Mouse (Mus musculus): ENCODE results near the gene Notch1.

The Notch1 gene

GRCm38 (mm10) chr2:26516275-26516674, at the start of gene Notch1:
Gene Notch1 (minus strand): TSS chr2:26516663.
- DNase-seq (ENCODE audit: low spot score), result no peak

- no peak for DNase-seq (ENCODE audit: low spot score)
These were observed 49.8 kb upstream of the Notch1 start for GRCm38 (mm10) chr2:26566221-26566620.

GRCm38 (mm10) chr2:26561351-26562016, 45.0 kb upstream of the Notch1 start:
- DNase-seq (ENCODE audit: low spot score), result no peak

- no peak for DNase-seq (ENCODE audit: low spot score)
These were observed 44.0 kb upstream of the Notch1 start for GRCm38 (mm10) chr2:26560506-26560905.

GRCm38 (mm10) chr2:26556535-26556993, 40.1 kb upstream of the Notch1 start:
- no peak for DNase-seq (ENCODE audit: low spot score)

GRCm38 (mm10) chr2:26555076-26555475, 38.6 kb upstream of the Notch1 start:
- DNase-seq (ENCODE audit: low spot score), result no peak

GRCm38 (mm10) chr2:26553904-26554303, 37.4 kb upstream of the Notch1 start:
- no peak for DNase-seq (ENCODE audit: low spot score)

GRCm38 (mm10) chr2:26552066-26552465, 35.6 kb upstream of the Notch1 start:
- DNase-seq (ENCODE audit: low spot score), result no peak

GRCm38 (mm10) chr2:26551446-26551845, 35.0 kb upstream of the Notch1 start:
- no peak for DNase-seq (ENCODE audit: low spot score)

GRCm38 (mm10) chr2:26550777-26551176, 34.3 kb upstream of the Notch1 start:
- DNase-seq (ENCODE audit: low spot score), result no peak

GRCm38 (mm10) chr2:26550205-26550604, 33.7 kb upstream of the Notch1 start:
- no peak for DNase-seq (ENCODE audit: low spot score)

GRCm38 (mm10) chr2:26549801-26550200, 33.3 kb upstream of the Notch1 start:
- no peak for DNase-seq (ENCODE audit: low spot score)

GRCm38 (mm10) chr2:26547481-26547880, 31.0 kb upstream of the Notch1 start:
- DNase-seq (ENCODE audit: low spot score), result no peak

GRCm38 (mm10) chr2:26544265-26544664, 27.8 kb upstream of the Notch1 start:
- no peak for DNase-seq (ENCODE audit: low spot score)

GRCm38 (mm10) chr2:26543768-26544167, 27.3 kb upstream of the Notch1 start:
- no peak for DNase-seq (ENCODE audit: low spot score)

GRCm38 (mm10) chr2:26543155-26543554, 26.7 kb upstream of the Notch1 start:
- no peak for DNase-seq (ENCODE audit: low spot score)

- no peak for DNase-seq (ENCODE audit: low spot score)
These were observed 24.9 kb upstream of the Notch1 start for GRCm38 (mm10) chr2:26541258-26541910.

- no peak for DNase-seq (ENCODE audit: low spot score)
These were observed 24.3 kb upstream of the Notch1 start for GRCm38 (mm10) chr2:26540721-26541120.

- DNase-seq (ENCODE audit: low spot score), result no peak
These were observed 23.1 kb upstream of the Notch1 start for GRCm38 (mm10) chr2:26539516-26539915.

GRCm38 (mm10) chr2:26535517-26536045, 19.1 kb upstream of the Notch1 start:
- DNase-seq (ENCODE audit: low spot score), result no peak

GRCm38 (mm10) chr2:26534616-26535015, 18.2 kb upstream of the Notch1 start:
- DNase-seq (ENCODE audit: low spot score), result no peak

GRCm38 (mm10) chr2:26534161-26534560, 17.7 kb upstream of the Notch1 start:
- no peak for DNase-seq (ENCODE audit: low spot score)

- DNase-seq (ENCODE audit: low spot score), result no peak
These were observed 16.8 kb upstream of the Notch1 start for GRCm38 (mm10) chr2:26533249-26533648.
